Mouse (Mus musculus): ENCODE measurements around the gene Ptp4a2. TPM values are rescaled to one million over a fixed set of nuclear protein-coding genes. Genes with fewer than 3 reads are reported as not detected.

Gene Ptp4a2
- total and polyA plus RNA-seq, 3 experiments, result 118 to 619 (median 119) TPM

- H3K36me3 ChIP-seq (ENCODE audit: control insufficient read depth in 1 of 2, insufficient read depth in 2 of 2, low read length in 2 of 2), result no peaks in the 10 kb centered on the region
- H3K4me3 ChIP-seq (ENCODE audit: control insufficient read depth in 1 of 2, insufficient read depth in 1 of 2, low read depth in 2 of 2, low read length in 2 of 2), result no peak overlapping the region
- no peak for DNase-seq (ENCODE audit: low read depth, low spot score)
- H3K9ac ChIP-seq (ENCODE audit: control insufficient read depth, low read depth, low read length, poor library complexity, severe bottlenecking), result no peak overlapping the region
- no peaks in the 10 kb centered on the region for H3K4me1 ChIP-seq (ENCODE audit: control insufficient read depth in 1 of 2, insufficient read depth in 2 of 2, low read length in 2 of 2)
- no peak for TF ChIP-seq JUND (IDR thresholded peaks at IDR 0.05; ENCODE audit: low read depth, low read length)
- TF ChIP-seq MYB (IDR thresholded peaks at IDR 0.05; ENCODE audit: low read depth, low read length), result no peak
- H3K79me2 ChIP-seq (ENCODE audit: control insufficient read depth, insufficient read depth, low read length, poor library complexity), result no peaks in the 10 kb centered on the region; the same call in 1 of the 2 replicates
- H3K27me3 ChIP-seq (ENCODE audit: control insufficient read depth in 1 of 2, insufficient read depth in 2 of 2, low read length in 2 of 2), result no peaks in the 10 kb centered on the region
- no peaks in the 10 kb centered on the region for H3K9me3 ChIP-seq (replicated peaks; ENCODE audit: insufficient read depth, low read length)
- H3K27ac ChIP-seq (ENCODE audit: control insufficient read depth, low read depth, low read length), result no peak overlapping the region
Observed at GRCm38 (mm10) chr4:129868211-129868610, 57.2 kb downstream of the Ptp4a2 start.

- no peak for TF ChIP-seq CHD1 (IDR thresholded peaks at IDR 0.05; ENCODE audit: low read depth, low read length)
- TF ChIP-seq MYC (IDR thresholded peaks at IDR 0.05; ENCODE audit: low read depth, low read length), result no peak
- no peak for TF ChIP-seq ZKSCAN1 (IDR thresholded peaks at IDR 0.05; ENCODE audit: low read depth, low read length)
- no peak for TF ChIP-seq TCF12 (IDR thresholded peaks at IDR 0.05; ENCODE audit: low read depth, low read length)
- no peak for TF ChIP-seq POLR2AphosphoS5 (IDR thresholded peaks at IDR 0.05; ENCODE audit: borderline replicate concordance, low read depth, low read length)
- TF ChIP-seq MYB (IDR thresholded peaks at IDR 0.05; ENCODE audit: low read depth, low read length), result no peak
- TF ChIP-seq NRF1 (IDR thresholded peaks at IDR 0.05; ENCODE audit: insufficient read depth, low read depth, low read length, poor library complexity, severe bottlenecking), result no peak
- TF ChIP-seq HCFC1 (IDR thresholded peaks at IDR 0.05; ENCODE audit: low read depth, low read length), result no peak
- no peak for TF ChIP-seq JUND (IDR thresholded peaks at IDR 0.05; ENCODE audit: low read depth, low read length)
- TF ChIP-seq USF1 (IDR thresholded peaks at IDR 0.05; ENCODE audit: low read depth, low read length), result no peak
- TF ChIP-seq MAZ (IDR thresholded peaks at IDR 0.05; ENCODE audit: low read depth, low read length), result no peak
- TF ChIP-seq GATA1 (IDR thresholded peaks at IDR 0.05; ENCODE audit: low read depth, low read length), result no peak
Observed at GRCm38 (mm10) chr4:129870483-129870882, 59.5 kb downstream of the Ptp4a2 start.

DNA sequence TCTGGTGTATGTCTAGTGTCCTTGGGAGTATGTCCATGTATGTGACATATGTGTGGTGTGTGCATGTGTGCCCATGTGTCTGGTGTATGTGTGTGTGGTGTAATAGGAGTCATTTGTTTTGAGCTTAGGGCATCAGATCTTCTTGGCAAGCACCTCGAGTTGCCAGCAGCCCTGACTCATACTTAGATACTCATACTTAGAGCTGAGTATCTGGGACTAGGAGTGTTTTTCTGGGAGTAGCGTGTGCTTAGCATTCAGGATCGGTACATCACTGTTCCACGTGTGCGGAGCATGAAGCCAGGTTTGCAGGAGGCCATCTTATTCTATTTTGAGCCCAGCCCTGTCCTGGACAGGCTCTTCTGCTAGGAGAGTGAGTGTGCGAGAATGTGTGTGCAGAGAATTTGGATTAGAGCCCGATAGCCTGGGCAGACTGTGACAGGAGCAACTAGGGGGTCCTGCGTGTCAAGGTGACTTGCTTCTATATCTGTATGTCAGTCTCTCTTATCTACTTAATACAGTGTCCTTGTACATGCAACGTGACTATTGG lies 61.4 kb downstream of the Ptp4a2 start:
- no peak for DNase-seq (ENCODE audit: low read depth, low spot score)
- peaks cover 2% of the 10 kb centered on the region; the same call in 1 of the 2 replicates for H3K79me2 ChIP-seq (ENCODE audit: control insufficient read depth, insufficient read depth, low read length, poor library complexity)
- H3K27me3 ChIP-seq (ENCODE audit: control insufficient read depth in 1 of 2, insufficient read depth in 2 of 2, low read length in 2 of 2), result no peaks in the 10 kb centered on the region
- peaks cover 0 to 12% of the 10 kb centered on the region in 2 experiments; a peak in 1 of 4 replicates for H3K4me1 ChIP-seq (ENCODE audit: control insufficient read depth in 1 of 2, insufficient read depth in 2 of 2, low read length in 2 of 2)
- no peak overlapping the region for H3K9ac ChIP-seq (ENCODE audit: control insufficient read depth, low read depth, low read length, poor library complexity, severe bottlenecking)
- TF ChIP-seq SMC3 (IDR thresholded peaks at IDR 0.05; ENCODE audit: low read depth, low read length) (no peak), SIN3A (IDR thresholded peaks at IDR 0.05; ENCODE audit: low read length) (no peak), POLR2A (IDR thresholded peaks at IDR 0.05; ENCODE audit: control insufficient read depth in 1 of 2, insufficient read depth in 1 of 2, low read depth in 1 of 2, low read length in 2 of 2, poor library complexity in 1 of 2) (no peak), CTCF (IDR thresholded peaks at IDR 0.05 in 2 of 3, conservative IDR thresholded peaks at IDR 0.05 in 1 of 3; ENCODE audit: control insufficient read depth in 1 of 3, insufficient read depth in 1 of 3, low read depth in 2 of 3, low read length in 3 of 3, poor library complexity in 1 of 3, severe bottlenecking in 1 of 3) (no peak), NRF1 (IDR thresholded peaks at IDR 0.05; ENCODE audit: insufficient read depth, low read depth, low read length, poor library complexity, severe bottlenecking) (no peak), BHLHE40 (IDR thresholded peaks at IDR 0.05; ENCODE audit: borderline replicate concordance, low read depth, low read length) (no peak), HCFC1 (IDR thresholded peaks at IDR 0.05; ENCODE audit: low read depth, low read length) (no peak), RAD21 (IDR thresholded peaks at IDR 0.05; ENCODE audit: low read depth, low read length) (no peak), ETS1 (IDR thresholded peaks at IDR 0.05; ENCODE audit: low read depth, low read length) (no peak), TBP (IDR thresholded peaks at IDR 0.05; ENCODE audit: low read depth, low read length) (no peak), POLR2AphosphoS5 (IDR thresholded peaks at IDR 0.05; ENCODE audit: borderline replicate concordance, low read depth, low read length) (no peak), CHD1 (IDR thresholded peaks at IDR 0.05; ENCODE audit: low read depth, low read length) (no peak), TCF12 (IDR thresholded peaks at IDR 0.05; ENCODE audit: low read depth, low read length) (no peak)
- H3K36me3 ChIP-seq (ENCODE audit: control insufficient read depth in 1 of 2, insufficient read depth in 2 of 2, low read length in 2 of 2), result peaks cover 0 to 4% of the 10 kb centered on the region in 2 experiments; a peak in 2 of 4 replicates
- no peaks in the 10 kb centered on the region for H3K9me3 ChIP-seq (replicated peaks; ENCODE audit: insufficient read depth, low read length)
- H3K4me3 ChIP-seq (ENCODE audit: control insufficient read depth in 1 of 2, insufficient read depth in 1 of 2, low read depth in 2 of 2, low read length in 2 of 2), result no peak overlapping the region
- H3K27ac ChIP-seq (ENCODE audit: control insufficient read depth, low read depth, low read length), result no peak overlapping the region

More at GRCm38 (mm10) chr4:129870483-129870882, 59.5 kb downstream of the Ptp4a2 start:
- H3K4me3 ChIP-seq (ENCODE audit: control insufficient read depth in 1 of 2, insufficient read depth in 1 of 2, low read depth in 2 of 2, low read length in 2 of 2), result no peak overlapping the region
- no peak overlapping the region for H3K27ac ChIP-seq (ENCODE audit: control insufficient read depth, low read depth, low read length)
- no peak overlapping the region for H3K9ac ChIP-seq (ENCODE audit: control insufficient read depth, low read depth, low read length, poor library complexity, severe bottlenecking)
- DNase-seq (ENCODE audit: low read depth, low spot score), result no peak
- H3K27me3 ChIP-seq (ENCODE audit: control insufficient read depth in 1 of 2, insufficient read depth in 2 of 2, low read length in 2 of 2), result no peaks in the 10 kb centered on the region
- no peaks in the 10 kb centered on the region; the same call in 1 of the 2 replicates for H3K79me2 ChIP-seq (ENCODE audit: control insufficient read depth, insufficient read depth, low read length, poor library complexity)
- H3K4me1 ChIP-seq (ENCODE audit: control insufficient read depth in 1 of 2, insufficient read depth in 2 of 2, low read length in 2 of 2), result 0 out of 4 replicates have a peak, but pooled peaks cover 0 to 4% of the 10 kb centered on the region in 2 experiments
- no peaks in the 10 kb centered on the region for H3K9me3 ChIP-seq (replicated peaks; ENCODE audit: insufficient read depth, low read length)
- no peaks in the 10 kb centered on the region for H3K36me3 ChIP-seq (ENCODE audit: control insufficient read depth in 1 of 2, insufficient read depth in 2 of 2, low read length in 2 of 2)
